Mouse (Mus musculus) frontal cortex, postnatal 14 days (tissue): ENCODE data around the gene Car5a.

Source experiments
- DNase-seq, 2 experiments: peaks; one replicate each; pipeline ENCODE4 v3.0.0; 2022; ENCODE audit warnings: low spot score in 2 of 2

Car5a gene

DNA sequence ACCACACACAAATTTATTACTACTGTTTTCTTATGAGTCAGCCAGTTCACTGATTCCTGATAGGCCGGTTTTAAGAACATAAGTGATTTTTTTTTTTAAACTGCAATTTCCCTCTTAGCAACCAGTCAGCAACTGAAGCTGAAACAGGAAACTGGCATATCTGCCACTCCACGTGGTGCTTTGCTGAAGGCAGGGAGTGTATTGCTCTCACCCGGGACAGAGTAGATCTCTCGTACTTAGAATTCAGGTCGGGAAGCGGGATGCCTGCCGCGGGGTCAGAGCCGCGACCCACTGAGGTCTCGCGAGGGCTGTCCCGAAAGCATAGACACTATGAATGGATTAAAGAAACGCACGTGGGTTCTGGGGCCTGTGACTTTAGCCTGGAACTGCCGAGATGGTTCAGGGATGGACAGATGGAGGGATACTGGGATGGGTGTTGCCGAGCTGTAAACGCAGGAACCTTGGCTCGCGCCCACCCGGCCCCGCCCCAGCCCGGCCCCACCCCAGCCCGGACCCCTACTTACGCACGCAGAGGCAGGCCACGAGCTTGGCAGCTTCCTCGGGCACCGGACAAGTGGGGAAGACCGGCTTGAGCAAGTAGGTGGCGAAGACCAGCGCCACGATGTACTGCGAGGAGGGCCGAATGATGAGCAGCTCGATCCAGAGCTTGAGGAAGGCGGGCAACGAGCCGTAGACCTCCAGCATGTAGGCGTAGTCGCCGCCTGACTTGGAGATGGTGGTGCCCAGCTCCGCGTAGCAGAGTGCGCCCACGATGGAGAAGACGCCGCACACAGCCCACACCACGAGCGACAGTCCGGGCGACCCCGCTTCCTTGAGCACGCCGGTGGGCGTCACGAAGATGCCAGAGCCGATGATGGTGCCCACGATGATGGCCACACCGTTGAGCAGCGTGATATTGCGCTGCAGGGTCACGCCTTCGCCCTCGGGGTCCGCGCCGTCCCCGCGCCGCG lies 37.9 kb downstream of the Car5a start:
- peak in 1 of 2 experiments; percentile 32 for DNase-seq

- no peak for DNase-seq
These were observed 38.8 kb downstream of the Car5a start for GRCm38 (mm10) chr8:121905864-121906263.

DNA sequence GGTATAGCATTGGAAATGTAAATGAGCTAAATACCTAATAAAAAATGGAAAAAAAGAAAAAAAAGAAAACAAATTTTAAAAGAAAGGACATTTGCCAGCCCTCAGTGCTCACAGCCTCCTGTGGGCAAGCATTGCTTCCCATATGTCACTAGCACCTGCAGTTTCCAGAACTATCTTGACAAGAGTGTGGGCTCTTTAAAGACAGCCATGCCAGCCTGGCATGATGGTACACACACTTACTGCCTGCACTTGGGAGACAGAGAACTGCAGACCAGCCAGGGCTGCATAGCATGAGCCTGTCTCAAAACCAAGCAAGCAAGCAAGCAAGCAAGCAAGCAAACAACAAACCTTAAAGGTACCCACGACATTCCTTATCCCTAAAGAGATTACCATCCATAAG lies 39.3 kb downstream of the Car5a start:
- no peak for DNase-seq

DNA sequence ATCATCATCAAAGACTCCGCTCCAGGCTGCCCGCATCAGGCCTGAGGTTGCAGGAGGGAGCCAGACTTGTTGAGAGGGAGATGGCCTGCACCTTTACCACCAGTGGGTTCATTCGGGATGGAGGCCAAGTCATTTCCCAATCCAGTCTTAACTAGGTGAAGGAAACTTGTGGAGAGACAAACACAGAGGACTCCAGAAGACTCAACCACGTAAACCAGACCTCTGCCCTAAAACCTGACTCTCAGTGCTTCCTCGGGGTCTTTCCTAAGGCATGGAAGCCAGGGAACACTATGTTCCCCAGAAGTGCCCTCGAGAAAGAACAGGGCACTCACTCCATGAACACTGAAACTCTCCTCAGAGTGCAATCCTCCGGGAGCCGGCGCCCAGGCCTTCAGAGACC lies 39.7 kb downstream of the Car5a start:
- no peak for DNase-seq

- no peak for DNase-seq
These were observed 40.7 kb downstream of the Car5a start for GRCm38 (mm10) chr8:121903977-121904376.

DNA sequence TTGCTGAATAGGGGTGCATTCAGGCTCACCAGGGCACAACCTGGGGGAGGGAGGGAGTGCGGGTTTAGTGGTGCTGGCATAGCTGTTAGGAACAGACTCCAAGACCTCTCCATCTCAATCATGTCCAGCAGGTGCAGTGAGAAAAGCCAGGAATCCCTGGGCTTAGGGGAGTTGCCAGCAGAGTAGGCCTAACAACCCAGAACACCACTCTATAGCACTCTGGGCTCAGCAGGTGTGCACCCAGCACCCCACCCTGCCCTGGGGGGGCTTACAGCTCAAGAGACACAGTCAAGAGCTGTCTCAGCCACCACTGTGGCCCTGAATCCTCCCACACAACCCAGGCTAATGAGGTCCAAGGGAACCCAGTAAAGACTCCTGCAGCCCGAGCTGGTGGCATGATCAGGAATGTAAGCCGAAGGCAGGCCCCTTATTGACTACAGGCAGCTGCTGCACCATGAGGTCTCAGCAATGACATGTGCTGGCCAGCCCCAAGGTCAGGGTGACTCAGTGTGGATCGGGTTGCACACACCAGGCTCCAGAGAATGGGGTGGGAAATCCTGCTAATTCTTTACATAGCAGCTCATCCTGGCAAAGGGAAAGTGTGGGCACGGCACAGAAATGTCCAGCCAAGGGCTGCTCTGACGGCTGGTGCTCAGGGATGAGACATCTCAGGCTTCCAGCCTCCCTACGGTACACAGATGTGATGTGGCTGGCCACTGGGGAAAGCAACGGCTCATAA lies 43.0 kb downstream of the Car5a start:
- no peak for DNase-seq

GRCm38 (mm10) chr8:121899180-121900044 lies 45.3 kb downstream of the Car5a start:
- DNase-seq = no peak

- DNase-seq = peak; percentile 60 to 69
These were observed 46.2 kb downstream of the Car5a start for GRCm38 (mm10) chr8:121898401-121898931.

- peak in 1 of 2 experiments; percentile 48 for DNase-seq
These were observed 46.8 kb downstream of the Car5a start for GRCm38 (mm10) chr8:121897871-121898381.

DNA sequence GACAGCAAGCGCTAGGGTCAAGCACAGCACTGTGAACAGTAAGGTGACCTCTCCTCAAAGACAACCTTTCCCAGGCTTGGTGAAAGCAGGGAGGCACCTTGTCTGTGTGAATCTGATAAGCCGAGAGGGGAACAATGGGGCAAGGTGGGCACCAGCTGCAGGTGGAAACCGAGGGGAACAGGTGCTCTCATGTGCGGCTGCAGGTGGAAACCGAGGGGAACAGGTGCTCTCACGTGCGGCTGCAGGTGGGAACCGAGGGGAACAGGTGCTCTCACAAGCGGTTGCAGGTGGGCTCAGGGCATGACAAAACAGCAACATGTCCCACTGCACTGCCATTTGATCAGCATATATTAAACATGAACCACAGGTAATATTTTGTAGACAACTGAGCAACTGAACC lies 47.5 kb downstream of the Car5a start:
- no peak for DNase-seq

GRCm38 (mm10) chr8:121896476-121897145 lies 48.1 kb downstream of the Car5a start:
- no peak for DNase-seq

GRCm38 (mm10) chr8:121895910-121896309 lies 48.8 kb downstream of the Car5a start:
- DNase-seq = no peak

GRCm38 (mm10) chr8:121892875-121893274 lies 51.8 kb downstream of the Car5a start:
- DNase-seq = no peak

DNA sequence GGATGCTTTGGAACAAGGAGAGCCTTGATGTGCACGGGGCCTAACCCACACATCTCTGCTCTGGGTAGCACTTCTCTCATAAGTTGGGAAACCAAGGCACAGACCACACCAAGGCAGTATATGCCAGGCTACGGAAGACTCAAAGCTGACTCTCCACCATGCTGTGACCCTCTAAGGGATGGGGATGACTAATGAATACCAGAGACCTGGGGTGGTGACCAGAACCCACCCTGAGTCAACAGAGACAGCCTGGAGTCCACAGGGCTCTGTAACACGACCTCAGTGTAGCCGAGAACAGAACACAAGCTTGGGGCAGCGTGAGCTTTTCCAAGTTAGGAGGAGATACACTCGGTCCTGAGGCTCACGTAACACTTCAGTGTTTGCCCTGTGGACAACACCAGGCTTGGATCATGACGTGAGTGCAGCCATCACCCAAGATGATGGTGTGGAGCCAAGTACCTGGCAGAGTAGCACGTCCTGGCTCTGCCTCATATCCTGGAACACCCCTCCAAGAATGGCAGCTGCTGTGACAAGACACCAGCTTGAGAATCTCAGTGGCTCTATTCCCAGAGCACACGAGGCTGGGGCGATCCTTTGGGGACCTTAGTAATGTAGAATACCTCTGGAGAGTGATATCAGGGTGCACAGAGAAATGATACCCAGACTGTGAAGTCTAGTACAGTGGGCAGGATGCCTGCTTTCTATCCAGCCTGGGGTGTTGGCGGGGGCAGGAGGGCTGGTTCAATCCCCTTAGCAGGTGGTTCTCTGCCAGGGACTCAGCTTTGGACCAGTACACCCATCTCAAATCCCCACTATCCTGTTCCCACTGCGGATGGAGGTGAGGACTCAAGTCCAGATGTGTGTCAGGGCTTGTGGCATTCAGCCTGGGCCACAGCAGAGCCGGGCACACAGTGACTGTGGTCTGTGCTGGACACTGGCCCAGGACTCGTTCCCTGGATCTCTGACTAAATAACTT lies 54.6 kb downstream of the Car5a start:
- no peak for DNase-seq

GRCm38 (mm10) chr8:121889317-121889716 lies 55.4 kb downstream of the Car5a start:
- no peak for DNase-seq

- DNase-seq = no peak
These were observed 57.2 kb downstream of the Car5a start for GRCm38 (mm10) chr8:121887547-121887946.

GRCm38 (mm10) chr8:121885433-121885832 lies 59.3 kb downstream of the Car5a start:
- no peak for DNase-seq

DNA sequence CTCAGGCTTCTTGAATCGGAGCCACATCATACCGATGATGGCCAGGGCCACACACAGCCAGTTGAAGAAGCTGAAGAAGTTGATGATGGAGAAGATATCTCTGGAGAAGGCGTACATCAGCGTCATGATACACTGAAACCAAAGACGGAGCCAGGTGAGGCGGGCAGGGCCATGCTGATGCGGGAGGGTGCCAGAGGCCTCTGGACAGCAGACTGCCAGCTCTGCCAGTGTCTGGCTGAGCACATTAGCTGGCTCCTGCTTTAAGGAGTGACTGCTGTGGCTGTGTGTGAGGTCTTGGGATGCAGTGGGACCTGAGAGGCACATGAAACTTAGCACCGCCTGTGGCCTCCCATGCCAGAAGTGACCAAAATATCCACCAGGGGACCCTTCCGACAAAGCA lies 59.7 kb downstream of the Car5a start:
- DNase-seq = no peak

- DNase-seq = no peak
These were observed 60.5 kb downstream of the Car5a start for GRCm38 (mm10) chr8:121884181-121884580.

DNA sequence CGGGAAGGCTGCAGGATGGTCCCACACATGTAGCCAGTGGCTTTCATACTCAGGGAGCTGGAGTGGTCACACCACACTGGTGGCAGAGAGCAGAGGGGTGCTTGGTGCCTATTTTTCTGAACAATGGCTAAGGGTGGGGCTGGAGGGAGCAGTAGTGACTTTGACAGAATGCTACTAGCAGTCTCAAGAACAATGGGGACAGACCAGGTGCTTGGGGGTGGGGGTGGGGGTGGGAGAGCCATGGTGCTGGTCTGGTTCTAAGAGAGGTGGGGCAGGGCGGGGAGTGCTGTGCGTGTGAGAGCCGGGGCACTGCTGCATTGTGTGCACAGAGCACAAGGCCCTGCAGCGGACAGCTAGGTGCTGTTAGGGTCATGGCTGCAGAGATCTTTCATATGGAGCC lies 62.8 kb downstream of the Car5a start:
- DNase-seq = no peak
